Mouse (Mus musculus) B cell, adult 62 days (primary cell): Measurements from ENCODE around the gene Esp6. TPM values are rescaled to one million over a fixed set of nuclear protein-coding genes. Genes with fewer than 3 reads are reported as not detected.

ENCODE experiments used
- total RNA-seq: library from RNA; stranded (reverse); gene quantifications from 4 replicates; pipeline ENCODE4 v1.2.4, GENCODE M21; 2023

Esp6 gene
- total RNA-seq, result not detected in 4 replicates

GRCm38 (mm10) chr17:40561207-40561606 is at the start of gene Esp6:
Gene Esp6 (plus strand): TSS chr17:40561507.

DNA sequence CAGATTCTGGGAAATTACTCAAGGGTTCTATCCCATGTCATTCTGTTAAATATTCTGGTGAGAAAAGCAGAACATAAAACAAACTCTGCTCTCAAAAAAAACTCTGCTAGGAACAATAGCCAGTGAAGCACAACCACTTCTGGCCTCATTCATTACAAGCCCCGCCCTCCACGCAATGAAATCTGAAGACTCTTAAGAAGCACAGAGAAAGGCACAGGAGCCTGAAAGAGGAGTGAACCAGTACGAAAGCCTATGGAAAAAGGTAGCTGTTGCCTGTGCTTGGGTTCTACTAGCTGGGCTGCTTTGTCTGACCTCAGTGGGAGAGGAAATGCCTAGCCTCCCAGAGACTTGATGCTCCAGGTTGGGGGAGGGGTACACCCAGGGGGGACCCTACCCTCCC is 41.5 kb upstream of the Esp6 start, which contains the start of gene Esp8:
Gene Esp8 (plus strand): TSS at position 205 of the 400 bp plus-strand sequence.

GRCm38 (mm10) chr17:40598294-40598693 is 37.0 kb downstream of the Esp6 start, which contains the start of gene Esp4:
Gene Esp4 (plus strand): TSS chr17:40598594.

Other genes with a start within 250 kb of the Esp6 start
- gene Crisp1, start 242.3 kb upstream of the Esp6 start, total RNA-seq, result not detected in 4 replicates
- not detected in 4 replicates for gene Esp8, start 41.5 kb upstream of the Esp6 start, total RNA-seq
- gene Esp4, start 37.1 kb downstream of the Esp6 start, total RNA-seq, result not detected in 4 replicates
- gene Esp3, start 70.6 kb downstream of the Esp6 start, total RNA-seq, result not detected in 4 replicates
- gene Esp1, start 165.6 kb downstream of the Esp6 start, total RNA-seq, result not detected in 4 replicates
- not detected in 4 replicates for gene Crisp2, start 245.5 kb downstream of the Esp6 start, total RNA-seq
- gene Rhag, start 249.6 kb downstream of the Esp6 start, total RNA-seq, result not detected in 4 replicates